Mouse (Mus musculus): ENCODE data around the gene Fbp1.
"Not testable (repeated sequence)": the region's sequence is repeated elsewhere in the genome, so short reads cannot be mapped to it uniquely, and the experiment has no call there.

The Fbp1 gene

DNA sequence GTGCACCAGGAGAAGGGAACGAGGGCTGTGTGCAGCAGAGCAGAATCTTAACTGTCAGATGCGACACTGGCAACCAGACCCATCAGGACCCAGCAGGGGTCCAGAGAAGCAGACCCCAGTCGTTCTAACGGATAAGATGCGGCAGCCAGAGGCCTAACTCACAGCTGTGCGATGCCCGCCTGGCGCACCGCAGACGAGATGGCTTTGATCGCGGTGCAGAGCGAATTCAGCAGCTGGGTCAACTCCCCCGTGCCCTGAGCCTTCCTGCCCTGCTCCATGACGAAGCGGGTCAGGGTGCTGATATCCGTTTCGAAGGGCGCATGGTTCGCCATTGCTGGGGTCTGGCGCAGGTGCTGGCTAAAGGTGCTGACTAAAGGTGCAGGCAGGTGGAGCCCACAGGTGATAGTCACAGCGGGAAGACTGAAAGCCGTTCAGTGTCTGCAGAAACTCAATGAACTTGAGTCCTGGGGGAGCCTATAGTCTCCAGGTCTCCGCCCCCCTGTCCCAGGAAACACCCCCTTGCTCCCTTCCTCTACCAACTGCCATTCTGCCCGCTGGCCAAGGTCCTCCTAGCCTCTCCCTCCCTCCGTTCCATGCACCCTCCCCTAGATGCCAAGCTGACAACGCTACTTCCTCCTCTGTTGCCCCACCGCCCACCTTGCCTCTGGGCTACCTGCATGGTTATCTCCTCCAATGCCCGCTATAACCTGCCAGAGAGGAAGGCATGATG, at the start of gene Fbp1:
Gene Fbp1, minus strand, starts transcription at position 571 of the 730 bp plus-strand sequence.
- no peak for DNase-seq (ENCODE audit: low read depth, low spot score)

DNA sequence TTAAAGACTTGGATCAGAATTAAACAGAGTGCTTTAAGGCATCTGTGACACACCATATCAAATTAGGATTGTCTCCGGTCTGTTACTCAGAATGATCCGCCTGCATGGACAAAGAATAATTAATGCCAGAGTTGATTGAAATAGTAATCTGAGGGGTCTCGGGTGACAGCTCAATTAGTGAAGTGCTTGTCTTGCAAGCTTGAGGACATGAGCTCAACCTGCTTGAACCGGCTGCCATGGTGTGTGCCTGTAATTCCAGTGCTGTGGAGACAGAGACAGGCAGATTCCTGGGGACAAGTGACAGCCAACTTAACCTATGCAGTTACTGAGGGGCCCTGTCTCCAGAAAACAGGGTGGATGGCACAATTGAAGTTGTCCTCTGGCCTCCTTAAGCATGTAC, 44.4 kb upstream of the Fbp1 start:
- no peak for DNase-seq (ENCODE audit: low read depth, low spot score)

DNA sequence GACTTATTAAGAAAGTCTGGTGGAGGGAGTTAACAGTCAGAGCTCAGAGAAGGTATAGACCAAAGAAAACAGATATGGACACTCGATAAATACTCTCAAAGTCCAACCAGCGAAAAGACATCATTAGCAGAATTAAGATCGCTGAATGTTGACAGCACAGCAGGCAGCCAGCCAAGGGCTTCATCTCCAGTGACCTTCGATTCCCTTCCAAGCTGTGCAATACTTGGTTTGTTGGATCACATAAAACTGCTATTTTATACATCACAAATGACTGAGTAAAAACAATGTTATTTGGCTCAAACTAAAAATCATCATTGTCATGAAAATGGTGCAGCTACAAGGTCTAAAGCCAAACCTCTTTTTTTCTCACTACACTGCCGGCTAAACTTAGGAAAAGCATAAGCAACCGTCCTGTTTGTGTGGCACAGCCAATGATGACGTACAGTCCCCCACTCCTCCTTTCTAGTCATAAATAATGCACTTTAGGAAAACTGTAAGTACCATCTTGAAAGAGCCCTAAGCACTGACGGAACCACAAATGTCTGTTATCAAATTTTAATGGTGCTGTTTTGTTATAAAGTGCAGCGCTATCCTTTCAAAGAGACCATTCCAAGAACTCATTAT, 41.8 kb upstream of the Fbp1 start:
- DNase-seq (ENCODE audit: low read depth, low spot score), result no peak

DNA sequence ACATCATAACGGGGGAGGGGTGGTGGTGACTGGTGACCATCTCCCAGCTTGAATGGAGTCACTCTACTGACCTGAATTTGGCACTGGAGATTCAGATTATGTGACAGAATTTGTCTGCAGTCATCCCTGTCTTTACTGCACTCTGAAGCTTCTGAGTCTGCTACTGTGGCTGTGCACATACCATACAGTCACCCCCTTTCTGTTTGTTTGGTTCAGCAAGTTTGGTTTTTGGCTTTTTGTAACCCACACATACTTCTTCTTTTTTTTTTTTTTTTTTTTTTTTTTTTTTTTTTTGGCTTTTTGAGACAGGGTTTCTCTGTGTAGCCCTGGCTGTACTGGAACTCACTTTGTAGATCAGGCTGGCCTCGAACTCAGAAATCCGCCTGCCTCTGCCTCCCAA, 41.1 kb upstream of the Fbp1 start:
- not testable (repeated sequence) for DNase-seq (ENCODE audit: low read depth, low spot score)

DNA sequence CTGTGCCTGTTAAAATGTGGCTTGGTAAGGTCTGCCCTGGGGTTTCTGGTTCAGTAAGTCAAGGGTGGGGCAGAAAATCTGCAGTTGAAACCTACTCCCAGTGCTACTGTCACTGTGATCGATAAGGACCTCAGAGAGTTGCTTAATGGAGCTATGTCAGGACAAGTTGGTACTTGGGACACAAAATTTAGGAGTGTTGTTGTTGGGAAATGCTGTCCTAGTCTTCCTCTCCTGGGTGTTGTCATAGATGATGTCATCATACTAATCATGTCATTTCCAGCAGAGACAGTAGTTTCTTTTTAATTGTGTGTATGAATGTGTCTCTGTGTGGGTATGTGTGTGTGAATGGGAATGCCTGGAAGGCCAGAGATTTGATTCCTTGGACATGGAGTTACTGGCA, 39.4 kb upstream of the Fbp1 start:
- no peak for DNase-seq (ENCODE audit: low read depth, low spot score)

DNA sequence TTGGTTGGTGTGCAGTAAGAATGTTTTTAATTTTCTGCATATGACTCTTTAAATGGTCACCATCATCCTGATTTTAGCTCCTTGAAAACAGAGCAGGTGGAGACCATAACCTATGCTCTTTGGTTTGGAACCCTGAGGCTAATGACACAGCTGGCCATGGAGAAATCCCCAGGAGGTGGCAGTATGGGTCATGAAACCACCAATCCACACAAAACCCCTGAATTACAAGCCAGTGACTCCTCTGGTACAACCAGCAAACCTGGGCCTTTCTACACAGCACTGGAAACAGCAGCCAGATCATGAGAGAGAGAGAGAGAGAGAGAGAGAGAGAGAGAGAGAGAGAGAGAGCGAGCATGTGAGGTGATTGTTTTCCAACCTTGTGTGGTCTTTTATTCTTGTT, 38.4 kb upstream of the Fbp1 start:
- DNase-seq (ENCODE audit: low read depth, low spot score), result no peak

DNA sequence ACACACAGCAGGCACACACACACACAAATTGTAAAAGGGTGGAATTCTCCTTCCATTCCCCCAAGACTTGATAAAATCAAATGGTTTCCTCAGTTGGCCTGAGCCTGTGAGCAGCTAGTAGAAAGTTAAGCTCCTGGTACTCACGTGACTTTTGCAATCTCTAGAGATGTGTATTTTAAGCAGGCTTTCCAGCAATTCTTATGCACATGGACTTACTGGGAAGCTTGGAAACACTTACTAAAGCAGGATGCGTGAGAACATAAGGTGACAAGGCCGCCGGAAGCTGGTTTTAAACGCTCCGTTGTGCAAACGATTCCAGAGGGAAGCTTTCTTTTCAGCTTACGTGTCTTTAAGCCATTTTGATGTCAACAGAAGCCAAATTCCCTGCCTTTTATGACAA, 35.1 kb upstream of the Fbp1 start:
- no peak for DNase-seq (ENCODE audit: low read depth, low spot score)

DNA sequence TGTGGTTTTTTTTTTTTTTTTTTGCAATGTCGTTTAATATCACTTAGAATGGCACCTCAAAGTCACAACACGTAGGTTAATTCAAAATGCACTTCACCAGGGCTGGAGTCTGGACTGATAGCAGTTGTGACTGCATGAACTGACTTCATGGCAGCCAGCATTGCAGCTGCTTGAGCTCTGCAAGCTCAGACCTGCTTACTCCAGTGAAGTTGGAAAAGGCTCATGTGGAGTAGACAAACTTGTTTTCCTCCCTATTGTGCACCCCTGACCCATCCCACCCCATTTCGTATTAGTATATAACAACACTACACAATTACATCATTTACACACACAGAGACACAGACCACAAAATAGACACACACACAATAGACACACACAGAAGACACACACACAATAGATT, 34.6 kb upstream of the Fbp1 start:
- no peak for DNase-seq (ENCODE audit: low read depth, low spot score)

DNA sequence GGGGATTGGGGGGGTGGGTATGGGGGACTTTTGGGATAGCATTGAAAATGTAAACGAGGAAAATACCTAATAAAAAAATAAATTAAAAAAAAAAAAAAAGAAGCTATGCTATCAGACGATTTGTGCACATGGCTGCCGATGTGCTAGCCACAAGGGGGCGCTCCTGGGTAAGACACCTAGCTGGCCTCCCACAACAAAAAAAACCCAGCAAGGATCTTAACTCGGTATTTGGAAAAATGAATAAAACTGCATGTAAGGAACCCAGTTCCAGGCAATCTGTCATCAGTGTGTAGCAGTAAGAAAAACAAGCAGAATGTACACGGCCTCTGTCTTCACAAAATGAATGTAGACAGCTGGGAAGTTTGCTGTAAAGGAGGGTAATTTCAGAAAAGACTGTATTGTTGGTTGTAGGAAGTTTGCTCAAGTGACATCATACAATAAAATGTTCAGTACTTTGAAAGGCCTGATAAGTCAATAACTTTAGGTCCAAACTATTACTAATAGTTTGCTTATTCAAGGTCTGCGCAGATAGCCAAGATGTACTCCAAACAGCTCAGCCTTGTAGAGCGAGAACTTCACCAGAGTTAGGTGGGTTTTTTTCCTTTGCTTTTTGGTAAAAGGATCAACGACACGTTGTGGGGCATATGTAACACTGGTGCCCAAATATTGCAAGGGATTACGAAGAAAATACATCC, 31.7 kb upstream of the Fbp1 start:
- peak; percentile 45 for DNase-seq (ENCODE audit: low read depth, low spot score)

DNA sequence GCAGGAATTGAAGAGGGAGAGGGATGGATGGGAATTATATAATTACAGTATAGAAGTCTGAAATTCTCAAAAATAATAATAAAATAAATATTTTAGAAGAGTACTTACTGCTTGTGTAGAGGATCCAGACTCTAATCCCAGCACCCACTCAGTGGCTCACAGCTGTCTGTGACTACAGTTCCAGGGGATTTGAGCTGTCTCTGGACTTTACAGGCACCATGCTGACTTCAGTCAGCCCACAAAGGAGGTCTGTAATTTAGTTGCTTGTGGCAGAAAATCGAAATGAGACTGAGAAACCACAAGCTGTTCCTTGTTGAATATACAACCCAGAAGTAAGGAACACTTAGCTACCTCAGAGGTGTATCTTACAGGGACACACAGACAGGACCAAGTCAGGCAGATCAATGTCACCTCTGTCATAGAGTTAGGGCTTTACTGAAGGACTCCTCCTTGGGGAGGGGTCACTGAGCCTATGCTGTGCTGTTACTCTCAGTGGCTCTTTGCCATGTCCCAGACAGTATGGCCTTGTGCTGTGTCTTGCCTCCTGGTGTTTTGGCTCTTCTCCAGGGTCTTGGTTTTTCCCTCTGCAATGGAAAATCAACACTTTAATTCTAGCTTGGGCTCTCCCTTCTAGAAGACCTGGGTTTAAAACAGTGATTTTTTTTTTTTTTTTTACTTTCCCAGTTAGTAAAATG, 29.5 kb upstream of the Fbp1 start:
- no peak for DNase-seq (ENCODE audit: low read depth, low spot score)

DNA sequence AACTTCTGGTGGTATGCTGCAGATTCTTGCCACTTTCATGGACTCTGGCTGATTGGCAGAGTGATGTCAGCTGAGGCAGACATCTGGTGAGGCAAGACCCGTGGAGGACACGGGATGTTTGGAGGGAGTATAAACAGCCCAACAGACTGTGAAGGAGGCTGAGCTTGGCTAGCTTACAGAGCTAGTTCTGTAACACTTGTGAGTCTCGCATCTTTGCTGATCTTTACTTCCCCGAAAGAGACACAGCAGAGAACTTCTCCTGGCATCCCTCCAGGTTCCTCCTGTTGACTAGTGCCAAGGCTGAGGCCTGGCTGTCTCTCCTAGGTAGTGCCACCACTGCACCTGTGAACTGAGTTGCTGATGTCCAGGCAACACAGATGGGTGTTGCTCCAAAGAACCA, 28.6 kb upstream of the Fbp1 start:
- no peak for DNase-seq (ENCODE audit: low read depth, low spot score)

DNA sequence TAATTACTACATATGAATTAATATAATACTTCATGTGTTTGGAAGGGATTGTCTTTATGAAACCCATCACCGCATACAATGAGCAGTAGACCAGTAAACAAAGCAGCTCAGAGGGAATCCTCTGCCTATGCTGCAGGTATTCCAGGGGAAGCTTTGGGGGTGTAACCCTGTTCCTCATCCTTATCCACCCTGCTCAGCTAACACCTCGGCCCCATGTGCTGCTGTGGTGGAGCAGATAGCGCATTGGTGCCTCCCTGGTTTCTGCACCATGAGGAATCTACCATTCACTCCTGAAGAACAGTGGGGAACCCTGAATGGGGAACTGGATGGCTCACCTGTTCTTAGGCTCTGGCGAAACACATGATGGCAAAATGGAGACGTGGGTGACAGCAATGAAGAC, 23.5 kb upstream of the Fbp1 start:
- DNase-seq (ENCODE audit: low read depth, low spot score), result no peak

DNA sequence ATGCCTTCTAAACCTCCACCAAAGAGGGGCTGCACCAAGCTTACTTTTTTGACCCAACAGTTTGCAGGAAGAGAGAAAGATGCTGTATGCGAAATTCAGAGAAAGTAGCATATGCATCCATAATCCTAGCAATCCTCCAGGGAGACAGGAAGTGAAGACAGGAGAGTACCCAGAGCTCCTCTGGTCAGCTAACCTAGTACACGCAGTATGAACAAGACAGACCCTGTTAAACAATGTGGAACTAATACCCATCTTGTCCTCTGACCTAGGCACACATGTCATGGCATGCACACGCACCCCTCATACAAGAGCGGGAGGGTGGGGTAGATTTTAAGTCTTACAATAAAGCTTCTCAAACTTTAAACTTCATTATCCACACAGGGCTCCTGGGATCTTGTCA, 22.1 kb upstream of the Fbp1 start:
- DNase-seq (ENCODE audit: low read depth, low spot score), result no peak

DNA sequence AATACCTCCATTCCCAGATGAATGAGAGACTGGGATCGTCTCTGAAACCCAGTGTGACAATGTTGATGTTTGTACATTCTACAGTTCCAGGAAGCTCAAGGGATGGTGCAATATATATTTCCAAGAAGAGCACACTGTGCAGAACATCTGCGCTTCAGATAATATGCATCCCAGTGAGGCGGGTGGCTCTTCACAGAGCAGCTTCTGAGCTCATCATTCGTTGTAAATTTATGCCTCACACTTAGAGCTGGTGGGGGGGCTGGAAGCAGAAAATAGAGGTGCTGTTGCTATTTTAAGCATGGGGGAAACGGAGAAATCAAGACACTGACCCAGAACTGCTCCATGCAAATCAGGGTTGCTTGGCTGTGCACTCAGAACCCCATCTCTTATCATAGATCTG, 21.7 kb upstream of the Fbp1 start:
- no peak for DNase-seq (ENCODE audit: low read depth, low spot score)

DNA sequence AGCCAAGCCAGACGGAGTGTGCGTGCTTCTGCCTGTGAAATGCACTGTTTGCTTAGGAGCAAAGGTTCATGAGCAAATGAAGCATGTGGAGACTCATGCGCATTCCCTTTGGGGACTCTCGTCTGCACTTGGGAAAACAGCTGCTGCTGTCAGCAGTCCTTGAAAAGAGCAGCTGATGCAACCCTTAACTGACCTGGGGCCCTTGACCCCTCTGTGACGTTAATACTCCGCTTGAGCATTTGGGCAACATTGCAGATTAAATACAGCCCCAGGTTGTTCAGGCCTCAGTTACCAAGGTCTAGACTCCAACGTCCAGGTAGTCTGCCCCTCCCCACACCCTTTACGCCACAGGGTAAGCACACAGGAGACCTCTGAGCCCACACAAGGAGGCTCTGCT, 20.1 kb upstream of the Fbp1 start:
- no peak for DNase-seq (ENCODE audit: low read depth, low spot score)

DNA sequence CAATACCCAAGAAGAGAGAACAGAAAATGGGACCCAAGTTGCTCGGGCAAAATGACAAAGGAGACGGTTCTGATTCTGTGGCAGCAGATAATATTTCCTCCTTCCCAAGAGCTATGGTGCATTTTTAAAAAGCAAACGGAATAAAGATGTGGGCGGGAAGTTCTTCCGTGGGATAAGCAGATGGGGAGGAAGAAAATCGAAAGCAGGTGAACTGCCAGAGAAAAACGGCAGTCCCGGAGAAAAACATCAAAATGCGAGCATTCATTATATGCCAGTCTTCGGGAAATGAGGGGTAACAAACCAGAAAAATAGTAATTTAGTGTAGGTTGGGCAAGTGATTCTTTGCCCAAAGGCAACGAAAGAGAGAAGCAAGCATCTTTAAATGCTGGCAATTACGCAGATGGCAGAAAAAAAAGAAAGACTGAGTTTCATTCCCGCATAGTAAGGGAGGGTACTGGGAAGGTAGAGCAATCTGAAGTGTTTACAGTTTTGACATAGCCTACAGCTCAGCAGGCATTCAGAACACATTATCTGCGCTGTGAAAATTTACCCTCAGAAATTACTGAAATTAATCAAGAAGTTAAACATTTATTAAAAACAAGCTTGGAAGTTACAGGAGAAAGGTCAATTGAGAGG, 19.6 kb upstream of the Fbp1 start:
- no peak for DNase-seq (ENCODE audit: low read depth, low spot score)

DNA sequence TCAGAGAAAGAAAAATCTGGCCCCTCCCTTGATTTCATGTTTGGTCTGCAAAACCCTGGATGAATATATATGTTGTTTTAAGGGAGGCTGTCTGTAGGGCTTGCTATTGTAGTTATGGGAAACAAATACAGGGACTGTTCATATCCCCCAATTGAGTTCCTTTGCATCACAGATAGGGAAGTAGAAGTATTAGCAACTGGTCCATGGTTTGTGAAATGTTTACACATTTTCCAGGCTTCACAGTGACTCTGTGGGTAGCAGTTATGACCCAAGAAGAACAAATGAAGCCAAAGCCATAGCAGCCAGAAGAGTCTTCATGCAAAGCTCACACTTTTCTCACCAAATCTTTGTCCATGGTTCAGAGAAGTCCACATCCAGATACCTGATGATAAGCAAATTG, 13.1 kb upstream of the Fbp1 start:
- DNase-seq (ENCODE audit: low read depth, low spot score), result no peak

DNA sequence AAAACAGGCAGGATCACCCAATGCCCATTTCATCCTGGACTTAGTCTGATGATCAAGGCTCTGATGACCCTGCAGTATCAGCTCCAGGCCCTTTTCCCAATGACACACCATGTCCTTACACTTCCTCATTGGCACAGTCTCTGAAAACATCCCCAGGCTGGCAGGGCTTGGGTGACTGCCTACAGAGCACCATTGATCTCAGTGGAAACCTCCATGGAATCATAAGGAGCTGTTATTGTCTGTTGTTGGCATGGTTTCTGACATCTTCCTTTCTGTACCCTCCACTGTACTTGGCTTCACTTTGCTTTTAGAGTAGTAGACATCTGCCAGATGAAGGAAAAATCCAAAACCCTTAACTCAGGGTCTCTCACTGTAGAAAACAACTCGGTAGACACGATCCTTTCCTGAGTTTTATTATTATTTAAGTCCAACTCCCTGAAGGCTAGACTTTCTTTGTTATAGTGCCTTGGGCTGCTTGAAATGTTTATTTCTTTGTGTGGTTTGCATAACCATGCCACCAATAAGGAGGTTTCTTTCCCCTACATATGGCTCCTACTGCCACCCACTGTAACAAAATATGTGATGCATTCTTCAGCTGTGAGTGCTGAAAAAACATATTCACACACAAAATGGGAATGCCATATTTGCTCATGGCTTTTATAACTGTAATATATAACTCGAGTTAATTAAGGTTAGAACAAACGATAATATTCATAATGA, 10.0 kb upstream of the Fbp1 start:
- no peak for DNase-seq (ENCODE audit: low read depth, low spot score)

DNA sequence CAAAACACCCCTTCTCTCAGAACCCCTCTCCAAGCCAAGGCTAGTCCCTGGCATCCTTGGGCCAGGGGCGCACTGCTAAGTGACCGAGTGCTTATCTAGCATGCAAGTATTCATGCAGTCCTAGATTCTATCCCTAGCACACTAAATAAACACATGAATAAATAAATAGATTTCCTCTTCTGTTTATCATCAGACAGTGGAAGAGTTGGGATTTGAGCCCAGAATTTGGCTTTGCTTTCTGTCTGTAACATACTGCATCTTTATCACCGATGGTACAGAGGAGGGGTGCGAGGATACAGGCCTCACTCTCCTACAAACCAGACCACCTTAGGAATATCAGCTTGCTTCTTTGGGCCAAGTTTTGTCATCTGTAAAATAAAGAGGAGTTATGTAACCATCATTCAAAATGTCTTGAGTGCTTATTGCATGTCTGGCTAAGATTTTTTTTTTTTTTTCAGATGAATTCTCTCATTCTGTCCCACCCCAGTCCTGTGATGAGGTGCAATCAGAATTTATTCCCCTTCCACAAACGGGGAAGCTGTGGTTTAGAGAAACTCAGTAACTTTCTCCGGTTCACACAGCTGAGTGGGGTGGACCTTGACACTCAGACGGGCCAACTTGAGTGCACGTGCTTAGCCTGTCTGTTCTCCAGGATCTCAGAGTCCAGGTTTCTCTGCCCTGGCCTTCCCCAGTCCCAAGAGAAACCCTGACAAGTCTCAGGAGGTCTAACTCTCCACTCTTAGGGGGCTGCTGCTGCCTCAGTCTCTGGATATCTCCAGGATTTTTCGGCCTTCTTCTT, 5.2 kb upstream of the Fbp1 start:
- no peak for DNase-seq (ENCODE audit: low read depth, low spot score)

DNA sequence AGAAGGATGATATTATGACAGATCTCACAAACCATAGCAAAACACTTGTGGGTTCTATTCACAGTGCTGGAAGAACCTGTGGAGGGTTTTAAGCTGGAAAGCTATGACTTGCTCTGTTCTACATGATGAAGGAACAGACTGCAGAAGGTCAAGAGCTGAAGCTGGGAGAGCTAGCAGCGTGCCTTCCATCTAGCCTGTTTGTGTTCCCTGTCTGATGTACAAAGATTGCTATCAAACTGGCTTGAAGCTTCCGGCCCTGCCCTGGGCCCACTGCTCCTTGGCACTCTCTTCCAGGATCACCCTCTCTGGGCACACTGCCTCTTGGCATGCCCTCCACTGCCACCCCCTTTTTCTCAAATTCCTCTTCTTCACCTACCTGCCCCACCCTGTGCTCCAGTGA, 1.2 kb upstream of the Fbp1 start:
- no peak for DNase-seq (ENCODE audit: low read depth, low spot score)

DNA sequence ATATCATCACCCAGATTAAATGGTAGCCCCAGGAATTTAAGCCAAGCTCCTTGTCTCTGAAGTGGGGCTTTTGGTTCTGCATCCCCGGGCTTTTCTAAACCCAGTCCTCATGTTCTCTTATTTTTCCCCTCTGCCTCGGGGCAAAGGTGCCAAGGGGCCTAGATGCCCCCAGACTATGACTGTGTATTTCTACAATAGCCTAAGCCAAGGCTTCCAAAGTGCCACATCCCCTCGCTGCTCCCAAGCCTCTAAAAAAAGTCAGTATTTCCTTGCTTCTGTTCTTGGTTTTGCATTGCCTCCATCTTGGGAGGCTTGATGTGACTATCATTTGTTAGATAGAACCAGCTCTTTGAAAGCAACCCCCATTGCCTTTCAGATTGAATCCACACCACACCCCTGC, 3.5 kb downstream of the Fbp1 start:
- no peak for DNase-seq (ENCODE audit: low read depth, low spot score)
